Mouse (Mus musculus) R1 (cell line): ENCODE measurements around the gene Osbpl5.
A peak's percentile ranks its signal among the peaks of the same experiment; 100 is the strongest.
"Not testable (repeated sequence)": the region's sequence is repeated elsewhere in the genome, so short reads cannot be mapped to it uniquely, and the experiment has no call there.

Source experiments
- DNase-seq: peaks from one replicate; pipeline ENCODE4 v3.0.0-alpha.2; 2018; ENCODE audit warnings: low read depth, low spot score

Gene Osbpl5

DNA sequence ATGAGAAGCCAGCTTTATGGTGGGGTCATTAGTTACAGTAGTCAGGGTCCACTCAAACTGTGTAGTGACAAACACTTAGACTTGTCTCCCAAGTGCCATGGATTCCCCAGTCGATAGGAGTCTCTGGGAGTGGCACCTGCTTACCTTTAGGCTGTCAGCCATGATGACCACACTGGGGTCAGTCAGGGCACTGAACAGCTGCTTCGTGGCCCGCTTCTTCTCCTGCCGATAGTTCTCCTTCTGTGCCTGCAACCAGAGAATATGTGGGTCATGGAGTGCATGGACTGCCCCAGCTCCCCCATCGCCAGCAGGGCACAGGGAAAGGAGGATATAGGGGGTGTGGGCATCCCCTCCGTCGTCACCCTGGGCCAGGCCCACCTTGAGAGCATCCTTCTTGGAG, 47.4 kb downstream of the Osbpl5 start:
- no peak for DNase-seq

- peak; percentile 95 for DNase-seq
These were observed 49.9 kb downstream of the Osbpl5 start for GRCm38 (mm10) chr7:143706697-143707438.

- DNase-seq = peak; percentile 73
These were observed 60.6 kb downstream of the Osbpl5 start for GRCm38 (mm10) chr7:143696140-143696539.

DNA sequence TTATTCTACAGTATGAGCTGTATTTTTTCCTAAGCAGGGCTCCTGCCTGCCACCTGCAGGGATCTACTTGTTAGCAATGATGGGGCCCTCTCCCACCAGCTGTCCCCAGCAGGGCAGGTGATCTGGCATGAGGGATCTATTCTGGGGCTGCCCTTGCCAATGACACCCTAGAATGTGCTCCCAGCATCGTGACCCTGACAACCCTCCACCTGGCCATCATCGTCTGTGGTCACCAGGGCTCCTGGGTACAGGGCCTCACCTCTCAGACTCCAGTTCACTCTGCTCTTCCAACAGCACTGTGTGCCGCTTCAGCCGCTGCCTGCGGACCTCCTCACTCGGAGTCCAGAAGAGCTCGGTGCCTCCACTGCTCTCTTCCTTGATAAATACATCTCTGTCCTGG, 62.2 kb downstream of the Osbpl5 start:
- DNase-seq = no peak

- DNase-seq = no peak
These were observed 63.9 kb downstream of the Osbpl5 start for GRCm38 (mm10) chr7:143692746-143693510.

GRCm38 (mm10) chr7:143691909-143692308, 64.9 kb downstream of the Osbpl5 start:
- DNase-seq = no peak

DNA sequence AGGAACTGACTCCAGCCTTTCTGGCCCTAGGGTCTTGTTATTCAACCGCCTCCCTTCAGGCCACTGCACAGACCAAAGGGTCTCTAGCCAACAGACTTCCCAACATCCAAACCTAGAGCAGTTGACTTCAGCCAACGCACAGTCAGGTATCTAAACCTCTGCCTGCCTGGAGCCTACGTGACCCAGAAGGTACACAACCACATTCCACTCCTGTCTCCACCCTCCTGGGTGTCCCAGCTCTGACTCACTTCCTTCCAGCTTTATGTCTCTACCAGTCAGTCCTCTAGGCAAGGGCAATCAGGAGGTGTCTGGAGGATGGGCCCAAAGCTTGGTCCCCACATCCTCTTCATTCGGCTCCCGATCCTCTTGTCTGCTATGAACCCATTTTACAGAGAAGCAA, 65.6 kb downstream of the Osbpl5 start:
- no peak for DNase-seq

GRCm38 (mm10) chr7:143689946-143690345, 66.8 kb downstream of the Osbpl5 start:
- DNase-seq = no peak

- DNase-seq = no peak
These were observed 67.3 kb downstream of the Osbpl5 start for GRCm38 (mm10) chr7:143689481-143689880.

DNA sequence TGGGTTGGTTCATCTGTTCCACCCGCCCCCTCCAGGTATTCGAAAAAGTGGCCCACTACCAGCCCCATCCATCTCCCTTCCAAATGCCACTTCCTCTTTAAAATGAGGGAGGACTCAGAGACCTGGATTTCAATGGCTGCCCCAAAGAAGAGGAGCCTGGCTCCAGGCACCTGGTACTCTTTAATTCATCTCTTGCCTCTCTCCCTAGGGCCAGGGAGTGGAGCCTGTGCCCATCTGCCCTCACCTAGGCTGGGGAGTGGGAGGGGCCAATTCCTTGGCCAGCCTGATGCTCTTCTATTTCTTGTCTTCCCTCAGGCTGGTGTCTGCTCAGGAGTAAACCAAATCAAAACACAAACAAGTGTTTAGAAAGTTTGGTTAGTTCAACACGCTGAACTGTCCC, 70.1 kb downstream of the Osbpl5 start:
- not testable (repeated sequence) for DNase-seq

GRCm38 (mm10) chr7:143686191-143686590, 70.6 kb downstream of the Osbpl5 start:
- not testable (repeated sequence) for DNase-seq

- peak; percentile 88 for DNase-seq
These were observed 71.3 kb downstream of the Osbpl5 start, which contains the start of gene Tnfrsf23 for GRCm38 (mm10) chr7:143685359-143686067. Gene Tnfrsf23 (minus strand): TSS chr7:143685872.

GRCm38 (mm10) chr7:143684569-143684968, 72.2 kb downstream of the Osbpl5 start:
- DNase-seq = not testable (repeated sequence)

DNA sequence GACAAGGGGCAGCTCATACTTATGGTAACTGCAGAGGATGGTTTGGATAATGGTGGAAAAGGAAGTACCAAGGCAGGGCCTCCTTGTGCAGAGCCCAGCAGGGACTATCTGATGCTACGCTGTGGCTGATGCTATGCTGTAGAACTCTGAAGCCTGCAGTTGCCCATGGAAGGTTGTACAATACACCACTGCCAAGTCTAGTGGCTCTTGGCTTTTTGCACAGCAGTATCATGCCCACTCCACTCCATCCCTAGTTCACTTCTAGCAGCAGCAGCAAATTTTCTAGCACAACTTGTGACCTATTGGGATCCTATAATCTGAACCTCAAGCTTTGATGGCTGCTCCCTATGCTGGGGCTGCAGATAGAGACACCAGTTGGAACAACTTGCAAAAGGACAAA, 75.2 kb downstream of the Osbpl5 start:
- DNase-seq = no peak

DNA sequence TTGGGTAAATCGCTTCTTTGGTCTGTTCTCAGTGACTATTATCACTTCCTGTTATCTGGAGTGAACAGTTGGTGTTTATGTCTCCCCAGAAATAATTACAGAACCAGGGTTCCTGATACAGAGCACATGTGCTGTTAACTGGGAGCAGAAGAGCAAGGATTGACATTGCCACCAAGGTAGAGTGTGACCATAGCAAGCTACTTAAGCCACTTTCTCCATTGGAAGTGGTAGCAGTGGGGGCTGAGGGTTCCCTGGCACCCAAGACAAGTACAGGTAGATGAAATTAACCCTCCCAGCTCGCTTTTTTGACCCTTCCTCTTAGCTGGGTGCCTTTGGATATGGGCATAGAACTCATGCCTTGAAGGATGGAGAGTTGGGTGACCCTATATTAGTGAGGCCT, 75.9 kb downstream of the Osbpl5 start:
- DNase-seq = not testable (repeated sequence)

- DNase-seq = not testable (repeated sequence)
These were observed 77.1 kb downstream of the Osbpl5 start for GRCm38 (mm10) chr7:143679650-143680049.

DNA sequence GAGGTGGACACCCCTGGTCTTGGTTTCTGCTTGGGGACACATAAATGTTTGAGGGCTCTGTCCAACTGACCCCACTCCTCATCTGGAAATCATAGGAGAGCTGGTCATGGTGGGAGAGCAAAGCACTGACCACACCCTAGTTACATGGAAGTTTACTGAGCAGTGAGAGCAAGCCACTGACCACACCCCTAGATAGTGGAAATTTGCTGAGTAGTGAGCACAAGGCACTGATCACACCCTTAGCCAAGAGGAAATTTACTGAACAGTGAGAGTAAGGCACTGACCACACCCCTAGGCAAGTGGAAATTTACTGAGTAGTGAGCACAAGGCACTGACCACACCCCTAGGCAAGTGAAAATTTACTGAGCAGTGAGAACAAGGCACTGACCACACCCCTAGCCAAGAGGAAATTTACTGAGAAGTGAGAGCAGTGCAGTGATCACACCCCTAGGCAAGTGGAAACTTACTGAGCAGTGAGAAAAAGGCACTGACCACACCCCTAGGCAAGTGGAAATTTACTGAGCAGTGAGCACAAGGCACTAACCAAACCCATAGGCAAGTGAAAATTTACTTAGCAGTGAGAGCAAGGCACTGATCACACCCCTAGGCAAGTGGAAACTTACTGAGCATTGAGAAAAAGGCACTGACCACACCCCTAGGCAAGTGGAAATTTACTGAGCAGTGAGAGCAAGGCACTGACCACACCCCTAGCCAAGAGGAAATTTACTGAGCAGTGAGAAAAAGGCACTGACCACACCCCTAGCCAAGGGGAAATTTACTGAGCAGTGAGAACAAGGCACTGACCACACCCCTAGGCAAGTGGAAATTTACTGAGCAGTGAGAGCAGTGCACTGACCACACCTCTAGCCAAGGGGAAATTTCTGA, 90.1 kb downstream of the Osbpl5 start:
- DNase-seq = peak; percentile 88

DNA sequence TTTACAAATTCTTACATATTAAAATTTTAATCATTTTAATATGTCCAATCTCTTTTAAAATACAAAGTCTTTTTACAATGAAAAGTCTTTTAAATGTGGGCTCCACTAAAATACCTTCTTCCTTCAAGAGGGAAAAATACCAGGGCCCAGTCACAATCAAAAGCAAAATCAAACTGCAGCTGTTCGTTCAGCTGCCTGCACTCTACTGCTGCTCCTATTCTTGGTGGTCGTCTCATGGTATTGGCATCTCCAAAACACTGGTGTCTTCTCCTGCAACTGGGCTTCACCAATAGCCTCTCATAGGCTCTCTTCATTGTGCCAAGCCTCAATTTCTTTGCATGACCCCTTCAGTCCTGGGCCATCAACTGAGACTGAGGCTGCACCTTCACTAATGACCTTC, 93.3 kb downstream of the Osbpl5 start:
- DNase-seq = no peak

- no peak for DNase-seq
These were observed 96.0 kb downstream of the Osbpl5 start for GRCm38 (mm10) chr7:143660797-143661196.

GRCm38 (mm10) chr7:143649769-143650346, 106.9 kb downstream of the Osbpl5 start:
- not testable (repeated sequence) for DNase-seq
